Mouse (Mus musculus) embryonic facial prominence, embryonic 14.5 days (tissue): ENCODE measurements at regions not wholly inside any gene's neighbourhood (a gene's known extent, or its start where the extent isn't known, plus 50 kb on each side); places are given as distances from the start of the nearest gene placed in this dataset.

Experiments used
- ATAC-seq: fragments of 200-750 bp; cut with Nextera tagmentation; 2 replicates; pipeline ENCODE4 v1.8.0; 2017; ENCODE audit warnings: low read depth, moderate number of reproducible peaks, moderate TSS enrichment
- DNase-seq: peaks from one replicate; pipeline ENCODE4 v3.0.0-alpha.2; 2015; ENCODE audit warnings: low spot score
- H3K27ac ChIP-seq: fragments of 300-500 bp; sonication (generic); replicated peaks from 2 replicates; pipeline ENCODE4 v1.5.1; 2014; ENCODE audit warnings: low read depth, mild to moderate bottlenecking, low read length, moderate library complexity
- H3K27me3 ChIP-seq: fragments of 300-500 bp; sonication (generic); replicated peaks from 2 replicates; pipeline ENCODE4 v1.6.1; 2014; ENCODE audit warnings: low read length; ENCODE audit not compliant: control insufficient read depth, insufficient read depth
- H3K36me3 ChIP-seq: fragments of 300-500 bp; sonication (generic); 2 replicates; pipeline ENCODE4 v1.6.1; 2014; ENCODE audit warnings: low read length, mixed read lengths; ENCODE audit not compliant: control insufficient read depth, insufficient read depth
- H3K4me1 ChIP-seq: fragments of 300-500 bp; sonication (generic); 2 replicates; pipeline ENCODE4 v1.6.1; 2014; ENCODE audit warnings: antibody characterized with exemption, low read length; ENCODE audit not compliant: control insufficient read depth, insufficient read depth
- H3K4me2 ChIP-seq: fragments of 300-500 bp; sonication (generic); 2 replicates; pipeline ENCODE4 v1.6.1; 2014; ENCODE audit warnings: low read depth, mild to moderate bottlenecking, low read length, moderate library complexity, mixed read lengths
- H3K4me3 ChIP-seq: fragments of 300-500 bp; sonication (generic); 2 replicates; pipeline ENCODE4 v1.5.1; 2014; ENCODE audit warnings: low read depth, mild to moderate bottlenecking, low read length
- H3K9ac ChIP-seq: fragments of 300-500 bp; sonication (generic); 2 replicates; pipeline ENCODE4 v1.6.1; 2014; ENCODE audit warnings: low read depth, mild to moderate bottlenecking, low read length, moderate library complexity, mixed read lengths
- H3K9me3 ChIP-seq: fragments of 300-500 bp; sonication (generic); 2 replicates; pipeline ENCODE4 v1.6.1; 2016; ENCODE audit warnings: low read length; ENCODE audit not compliant: control insufficient read depth
- WGBS: fragments of 180-500 bp; shearing (Covaris S2); extraction: QIAGEN DNeasy Blood & Tissue Kit; methylation state at CpG from one replicate; pipeline ENCODE4 v1.1.7; 2014; 5-methylcytosine and 5-hydroxymethylcytosine counted together

DNA sequence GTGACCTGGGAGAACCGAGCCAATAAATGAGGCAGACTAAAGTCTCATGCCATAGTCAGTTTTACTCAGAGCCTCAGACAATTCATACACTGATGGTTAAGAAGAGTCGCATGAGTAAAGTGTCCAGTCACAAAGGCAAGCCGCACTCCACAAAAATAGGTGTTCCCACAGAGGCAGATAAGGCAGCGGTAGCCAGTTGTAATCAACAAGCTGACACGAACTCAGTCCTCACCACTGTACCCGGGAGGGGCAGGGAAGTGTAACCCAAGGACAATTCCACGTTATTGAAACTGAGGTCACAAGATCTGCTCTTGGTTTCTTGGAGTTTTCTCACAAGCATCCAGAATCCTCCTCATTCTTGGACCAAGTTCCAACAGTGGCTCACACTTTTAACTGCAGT lies 125.9 kb downstream of the Evx1 start:
- no peak overlapping the region for H3K9ac ChIP-seq
- no peaks in the 10 kb centered on the region for H3K9me3 ChIP-seq
- H3K4me1 ChIP-seq = peaks cover 11% of the 10 kb centered on the region; the same call in 1 of the 2 replicates
- DNase-seq (no peak), ATAC-seq (no peak)
- no peaks in the 10 kb centered on the region for H3K36me3 ChIP-seq
- H3K27ac ChIP-seq = no peak overlapping the region
- 78% methylated on average over 7 of the region's 7 CpGs for WGBS
- H3K4me2 ChIP-seq = no peak overlapping the region
- no peaks in the 10 kb centered on the region for H3K27me3 ChIP-seq
- H3K4me3 ChIP-seq = no peak overlapping the region

GRCm38 (mm10) chr6:52440160-52440559 lies 126.9 kb downstream of the Evx1 start:
- 55% methylated on average over 3 of the region's 3 CpGs for WGBS
- no peak for ATAC-seq
- H3K4me2 ChIP-seq = no peak overlapping the region

GRCm38 (mm10) chr6:52443112-52443984 lies 130.1 kb downstream of the Evx1 start:
- H3K4me1 ChIP-seq = peaks cover 8% of the 10 kb centered on the region; the same call in 1 of the 2 replicates
- no peaks in the 10 kb centered on the region for H3K9me3 ChIP-seq
- no peak for ATAC-seq
- 0 out of 2 replicates have a peak overlapping the region, but pooled peaks have one; percentile 9 for H3K9ac ChIP-seq
- no peaks in the 10 kb centered on the region for H3K36me3 ChIP-seq
- WGBS = 32% methylated on average over 24 of the region's 24 CpGs
- peak overlapping the region; percentile 45 for H3K4me2 ChIP-seq
- H3K27me3 ChIP-seq = no peaks in the 10 kb centered on the region
- peak overlapping the region; percentile 7; the same call in 1 of the 2 replicates for H3K4me3 ChIP-seq
- no peak overlapping the region for H3K27ac ChIP-seq
- peak; percentile 57 for DNase-seq

More at GRCm38 (mm10) chr6:52440160-52440559, 126.9 kb downstream of the Evx1 start:
- H3K36me3 ChIP-seq = no peaks in the 10 kb centered on the region
- H3K27ac ChIP-seq = no peak overlapping the region
- no peak overlapping the region for H3K9ac ChIP-seq
- H3K27me3 ChIP-seq = no peaks in the 10 kb centered on the region
- DNase-seq = no peak
- peaks cover 11% of the 10 kb centered on the region; the same call in 1 of the 2 replicates for H3K4me1 ChIP-seq
- no peaks in the 10 kb centered on the region for H3K9me3 ChIP-seq
- no peak overlapping the region for H3K4me3 ChIP-seq

- Histone ChIP-seq H3K4me2 (no peak overlapping the region), H3K4me1 (no peaks in the 10 kb centered on the region), H3K27me3 (no peaks in the 10 kb centered on the region), H3K9me3 (no peaks in the 10 kb centered on the region), H3K27ac (no peak overlapping the region), H3K4me3 (no peak overlapping the region), H3K36me3 (no peaks in the 10 kb centered on the region), H3K9ac (no peak overlapping the region)
- ATAC-seq (no peak), DNase-seq (peak; percentile 14)
- 84% methylated on average over 11 of the region's 11 CpGs for WGBS
Measured at GRCm38 (mm10) chr6:52458828-52459227, 145.5 kb downstream of the Evx1 start.

DNA sequence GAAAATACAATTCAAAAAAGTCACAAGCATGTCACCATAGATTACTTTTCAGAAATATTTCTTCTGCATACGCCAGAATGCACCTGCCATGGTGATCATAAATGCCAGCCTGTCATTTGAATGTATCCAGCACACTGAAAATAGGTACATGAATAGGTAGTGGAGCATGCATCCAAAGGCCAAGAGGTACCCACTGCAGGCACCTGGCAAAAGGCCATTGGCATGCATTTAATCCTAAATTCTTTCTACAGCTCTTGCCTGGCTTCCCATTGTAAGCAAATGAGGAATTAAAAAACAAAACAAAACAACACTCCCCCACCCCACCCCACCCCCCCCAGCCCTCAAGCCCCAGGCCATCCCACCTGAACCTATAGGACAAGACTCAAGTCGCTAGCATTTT lies 147.9 kb downstream of the Evx1 start:
- no peak overlapping the region for H3K4me2 ChIP-seq
- H3K27ac ChIP-seq = no peak overlapping the region
- H3K36me3 ChIP-seq = no peaks in the 10 kb centered on the region
- H3K9ac ChIP-seq = no peak overlapping the region
- no peaks in the 10 kb centered on the region for H3K9me3 ChIP-seq
- ATAC-seq (no peak), DNase-seq (no peak)
- 75% methylated on average over 2 of the region's 2 CpGs for WGBS
- no peak overlapping the region for H3K4me3 ChIP-seq
- H3K27me3 ChIP-seq = no peaks in the 10 kb centered on the region
- no peaks in the 10 kb centered on the region for H3K4me1 ChIP-seq

- Histone ChIP-seq H3K4me3 (no peak overlapping the region), H3K9ac (no peak overlapping the region), H3K27me3 (no peaks in the 10 kb centered on the region), H3K4me1 (no peaks in the 10 kb centered on the region), H3K4me2 (no peak overlapping the region), H3K36me3 (no peaks in the 10 kb centered on the region), H3K27ac (no peak overlapping the region), H3K9me3 (no peaks in the 10 kb centered on the region)
- WGBS = 87% methylated on average over 12 of the region's 12 CpGs
- ATAC-seq = no peak
- DNase-seq = no peak
Measured at GRCm38 (mm10) chr6:52463369-52463768, 150.1 kb downstream of the Evx1 start.

DNA sequence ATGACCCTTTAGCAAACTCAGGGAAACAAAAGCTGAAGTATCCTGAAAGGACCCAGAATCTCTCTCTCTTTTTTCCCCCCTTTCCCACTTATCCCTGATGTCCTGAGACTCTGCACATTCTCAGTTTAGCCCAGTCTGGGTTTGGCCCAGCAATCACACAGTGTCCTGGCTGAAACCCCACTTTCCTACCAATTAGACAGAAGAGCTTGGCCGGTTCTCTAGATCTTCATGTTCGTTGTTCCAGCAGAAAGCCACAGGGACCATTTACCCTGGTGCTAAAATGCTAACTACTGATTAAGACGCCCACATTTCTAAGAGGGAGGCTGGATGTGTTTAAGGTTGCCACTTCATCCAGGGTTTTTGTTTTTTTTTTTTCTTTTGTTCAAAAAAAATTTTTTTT lies 151.3 kb downstream of the Evx1 start:
- Histone ChIP-seq H3K9ac (no peak overlapping the region), H3K4me1 (no peaks in the 10 kb centered on the region), H3K4me2 (no peak overlapping the region), H3K4me3 (no peak overlapping the region), H3K27me3 (no peaks in the 10 kb centered on the region), H3K27ac (no peak overlapping the region), H3K36me3 (no peaks in the 10 kb centered on the region), H3K9me3 (no peaks in the 10 kb centered on the region)
- peak; percentile 18 for DNase-seq
- ATAC-seq = no peak
- WGBS = 69% methylated on average over 3 of the region's 3 CpGs

DNA sequence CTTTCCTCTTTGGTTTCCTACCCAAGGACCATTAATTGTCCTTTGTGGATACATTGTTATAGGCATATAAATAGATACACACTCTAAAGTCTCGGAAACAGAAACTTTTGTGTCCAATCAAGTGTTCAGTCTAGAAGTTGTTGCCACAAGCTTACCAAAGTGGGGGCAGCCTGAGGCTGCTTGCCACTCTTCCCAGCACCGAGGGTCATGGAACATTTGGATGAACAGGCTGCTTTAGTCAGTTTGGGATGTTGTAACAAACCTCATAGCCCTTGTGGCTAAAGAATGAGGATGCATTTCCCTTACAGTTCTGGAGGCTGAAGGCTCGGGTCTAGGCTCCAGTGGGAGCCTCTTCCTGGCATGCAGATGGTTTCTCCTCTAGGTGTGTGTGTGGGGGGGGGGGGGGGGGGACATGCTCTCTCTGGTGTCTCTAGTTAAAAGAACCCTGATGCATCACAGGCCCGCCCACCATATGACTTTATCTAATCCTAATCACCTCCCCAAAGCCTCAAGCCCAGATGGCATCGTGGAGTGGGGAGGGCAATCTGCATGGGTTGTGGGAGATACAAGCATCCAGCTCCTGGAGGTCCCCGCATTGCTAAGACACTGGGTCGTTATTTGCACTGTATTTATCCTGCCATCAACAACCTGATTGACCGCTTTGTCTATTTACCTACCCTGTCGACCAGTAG lies 152.7 kb downstream of the Evx1 start:
- H3K4me2 ChIP-seq = no peak overlapping the region
- 75% methylated on average over 9 of the region's 9 CpGs for WGBS
- no peak overlapping the region for H3K27ac ChIP-seq
- H3K27me3 ChIP-seq = no peaks in the 10 kb centered on the region
- ATAC-seq (no peak), DNase-seq (no peak)
- H3K4me3 ChIP-seq = no peak overlapping the region
- no peaks in the 10 kb centered on the region for H3K9me3 ChIP-seq
- no peaks in the 10 kb centered on the region for H3K4me1 ChIP-seq
- no peaks in the 10 kb centered on the region for H3K36me3 ChIP-seq
- no peak overlapping the region for H3K9ac ChIP-seq
